Mouse (Mus musculus) CH12.LX (cell line): ENCODE measurements around the gene H2-M10.2. TPM values are rescaled to one million over a fixed set of nuclear protein-coding genes. Genes with fewer than 3 reads are reported as not detected.

Experiments used
- DNase-seq: peaks from one replicate; pipeline ENCODE4 v3.0.0-alpha.2; 2013; ENCODE audit errors: extremely low read depth
- H3K27ac ChIP-seq: 2 replicates; pipeline ENCODE4 v1.5.1; 2012; ENCODE audit warnings: low read depth, mild to moderate bottlenecking, control low read depth, moderate library complexity; ENCODE audit not compliant: insufficient read depth
- H3K27me3 ChIP-seq: replicated peaks from 2 replicates; pipeline ENCODE3; 2012; ENCODE audit warnings: inconsistent platforms
- H3K36me3 ChIP-seq, 2 experiments: replicated peaks in 1 of 2; 2 replicates each; pipeline versions ENCODE3 to v1.6.1; 2012; ENCODE audit warnings: inconsistent platforms in 1 of 2, low read length in 1 of 2, mild to moderate bottlenecking in 1 of 2, mixed read lengths in 1 of 2, moderate library complexity in 1 of 2; ENCODE audit not compliant: control insufficient read depth in 1 of 2, insufficient read depth in 1 of 2
- H3K4me1 ChIP-seq, 2 experiments: 2 replicates each; pipeline ENCODE4 v1.6.1; 2012; ENCODE audit warnings: inconsistent platforms in 1 of 2, moderate library complexity in 1 of 2; ENCODE audit not compliant: insufficient read depth in 2 of 2, control insufficient read depth in 1 of 2
- H3K4me2 ChIP-seq: 2 replicates; pipeline ENCODE4 v1.6.1; 2012; ENCODE audit warnings: low read depth, mild to moderate bottlenecking, control low read depth; ENCODE audit not compliant: poor library complexity, insufficient read depth, severe bottlenecking
- H3K4me3 ChIP-seq, 3 experiments: fragments of 150-350 bp in 1 of 3; sonication (generic) in 1 of 3; replicated peaks in 1 of 3; 2 replicates each; pipeline versions ENCODE3 to v1.5.1; 2011 to 2012; ENCODE audit warnings: low read depth in 2 of 3, low read length in 2 of 3, mild to moderate bottlenecking in 2 of 3, moderate library complexity in 2 of 3, control low read depth in 1 of 3, improper control_type of control experiment in 1 of 3, inconsistent platforms in 1 of 3, mixed read lengths in 1 of 3; ENCODE audit not compliant: poor library complexity in 1 of 3
- H3K79me2 ChIP-seq: replicated peaks from 2 replicates; pipeline ENCODE4 v1.6.1; 2012; ENCODE audit warnings: mild to moderate bottlenecking, moderate library complexity; ENCODE audit not compliant: control insufficient read depth, poor library complexity, insufficient read depth, severe bottlenecking; ENCODE audit errors: extremely low read depth
- H3K9ac ChIP-seq: 2 replicates; pipeline ENCODE4 v1.6.1; 2012; ENCODE audit warnings: low read depth, mild to moderate bottlenecking, control low read depth, moderate library complexity; ENCODE audit not compliant: insufficient read depth
- H3K9me3 ChIP-seq: replicated peaks from 2 replicates; pipeline ENCODE3; 2012; ENCODE audit warnings: low read length, inconsistent platforms, mixed read lengths
- BHLHE40 ChIP-seq: IDR thresholded peaks from 2 replicates; pipeline ENCODE4 v1.6.1; 2011; ENCODE audit warnings: mild to moderate bottlenecking, low read depth, low read length, improper control_type of control experiment
- CHD2 ChIP-seq: IDR thresholded peaks from 2 replicates; pipeline ENCODE4 v1.6.1; 2011; ENCODE audit warnings: low read length, improper control_type of control experiment
- CTCF ChIP-seq, 2 experiments: IDR thresholded peaks in 1 of 2; conservative IDR thresholded peaks in 1 of 2; 2 replicates each; pipeline ENCODE4 v1.5.1; 2011 to 2012; ENCODE audit warnings: low read depth in 2 of 2, low read length in 2 of 2, improper control_type of control experiment in 1 of 2, inconsistent platforms in 1 of 2, mild to moderate bottlenecking in 1 of 2, moderate library complexity in 1 of 2
- E2F4 ChIP-seq: IDR thresholded peaks from 2 replicates; pipeline ENCODE4 v1.6.1; 2011; ENCODE audit warnings: low read depth, low read length, improper control_type of control experiment; ENCODE audit not compliant: insufficient replicate concordance
- ELF1 ChIP-seq: IDR thresholded peaks from 2 replicates; pipeline ENCODE4 v1.6.1; 2014; ENCODE audit warnings: low read depth, mild to moderate bottlenecking, inconsistent platforms, low read length, improper control_type of control experiment
- EP300 ChIP-seq: IDR thresholded peaks from 2 replicates; pipeline ENCODE4 v1.6.1; 2011; ENCODE audit warnings: low read length, improper control_type of control experiment
- ETS1 ChIP-seq: conservative IDR thresholded peaks from 2 replicates; pipeline ENCODE4 v1.6.1; 2012; ENCODE audit warnings: low read depth, mild to moderate bottlenecking, inconsistent platforms, low read length, improper control_type of control experiment, moderate library complexity
- GABPA ChIP-seq: IDR thresholded peaks from 2 replicates; pipeline ENCODE4 v1.6.1; 2012; ENCODE audit warnings: low read depth, low read length, improper control_type of control experiment, inconsistent platforms; ENCODE audit not compliant: insufficient replicate concordance
- HCFC1 ChIP-seq: IDR thresholded peaks from 2 replicates; pipeline ENCODE4 v1.6.1; 2012; ENCODE audit warnings: low read depth, mild to moderate bottlenecking, inconsistent platforms, low read length, improper control_type of control experiment
- IRF4 ChIP-seq: IDR thresholded peaks from 2 replicates; pipeline ENCODE4 v1.6.1; 2014; ENCODE audit warnings: low read depth, mild to moderate bottlenecking, inconsistent platforms, low read length, improper control_type of control experiment
- JUN ChIP-seq: IDR thresholded peaks from 2 replicates; pipeline ENCODE4 v1.6.1; 2011; ENCODE audit warnings: low read depth, mild to moderate bottlenecking, low read length, improper control_type of control experiment, moderate library complexity; ENCODE audit not compliant: insufficient read depth
- JUND ChIP-seq: conservative IDR thresholded peaks from 2 replicates; pipeline ENCODE4 v1.6.1; 2011; ENCODE audit warnings: low read depth, low read length, improper control_type of control experiment
- KAT2A ChIP-seq: IDR thresholded peaks from 2 replicates; pipeline ENCODE4 v1.6.1; 2012; ENCODE audit warnings: low read length, improper control_type of control experiment, inconsistent platforms; ENCODE audit not compliant: insufficient replicate concordance
- MAFK ChIP-seq: IDR thresholded peaks from 2 replicates; pipeline ENCODE4 v1.6.1; 2011; ENCODE audit warnings: low read length, improper control_type of control experiment; ENCODE audit not compliant: insufficient replicate concordance
- MAX ChIP-seq: IDR thresholded peaks from 2 replicates; pipeline ENCODE4 v1.6.1; 2011; ENCODE audit warnings: low read length, improper control_type of control experiment
- MAZ ChIP-seq: IDR thresholded peaks from 2 replicates; pipeline ENCODE4 v1.6.1; 2012; ENCODE audit warnings: low read depth, mild to moderate bottlenecking, inconsistent platforms, low read length, improper control_type of control experiment, moderate library complexity
- MXI1 ChIP-seq: IDR thresholded peaks from 2 replicates; pipeline ENCODE4 v1.6.1; 2011; ENCODE audit warnings: mild to moderate bottlenecking, low read depth, low read length, improper control_type of control experiment
- NELFE ChIP-seq: IDR thresholded peaks from 2 replicates; pipeline ENCODE4 v1.6.1; 2011; ENCODE audit warnings: low read depth, low read length, improper control_type of control experiment
- POLR2A ChIP-seq: IDR thresholded peaks from 2 replicates; pipeline ENCODE4 v1.6.1; 2011; ENCODE audit warnings: low read depth, mild to moderate bottlenecking, improper control_type of control experiment, low read length
- RAD21 ChIP-seq: IDR thresholded peaks from 2 replicates; pipeline ENCODE4 v1.6.1; 2011; ENCODE audit warnings: low read depth, mild to moderate bottlenecking, low read length, improper control_type of control experiment, moderate library complexity
- SIN3A ChIP-seq: IDR thresholded peaks from 2 replicates; pipeline ENCODE4 v1.6.1; 2012; ENCODE audit warnings: low read length, improper control_type of control experiment, inconsistent platforms
- SMC3 ChIP-seq: IDR thresholded peaks from 2 replicates; pipeline ENCODE4 v1.6.1; 2011; ENCODE audit warnings: low read depth, low read length, improper control_type of control experiment
- TBP ChIP-seq: conservative IDR thresholded peaks from 2 replicates; pipeline ENCODE4 v1.6.1; 2011; ENCODE audit warnings: low read depth, low read length, improper control_type of control experiment
- TCF12 ChIP-seq: IDR thresholded peaks from 2 replicates; pipeline ENCODE4 v1.6.1; 2014; ENCODE audit warnings: low read depth, mild to moderate bottlenecking, inconsistent platforms, low read length, improper control_type of control experiment
- UBTF ChIP-seq: IDR thresholded peaks from 2 replicates; pipeline ENCODE4 v1.6.1; 2012; ENCODE audit warnings: low read depth, mild to moderate bottlenecking, inconsistent platforms, low read length, improper control_type of control experiment, moderate library complexity
- USF2 ChIP-seq: conservative IDR thresholded peaks from 2 replicates; pipeline ENCODE4 v1.6.1; 2011; ENCODE audit warnings: low read depth, low read length, improper control_type of control experiment
- ZC3H11A ChIP-seq: IDR thresholded peaks from 2 replicates; pipeline ENCODE4 v1.6.1; 2012; ENCODE audit warnings: low read depth, mild to moderate bottlenecking, inconsistent platforms, low read length, improper control_type of control experiment
- ZMIZ1 ChIP-seq: IDR thresholded peaks from 2 replicates; pipeline ENCODE4 v1.6.1; 2012; ENCODE audit warnings: low read depth, mild to moderate bottlenecking, inconsistent platforms, low read length, improper control_type of control experiment
- ZNF384 ChIP-seq: IDR thresholded peaks from 2 replicates; pipeline ENCODE4 v1.6.1; 2012; ENCODE audit warnings: low read depth, low read length, improper control_type of control experiment, inconsistent platforms
- dilution Hi-C: fragments of 300-500 bp; cut with MboI; formaldehyde crosslinking; loops from 2 replicates; pipeline ENCODE4 v1.14.3; 2020; ENCODE audit warnings: low sequenced_read_pairs; ENCODE audit not compliant: extremely low pct_unique_long_range_greater_than_20kb, extremely low pct_ligation_motif_present
- in situ Hi-C: fragments of 300-500 bp; cut with MboI; formaldehyde crosslinking; loops from 3 replicates; pipeline ENCODE4 v1.14.3; 2019; ENCODE audit warnings: low sequenced_read_pairs, low pct_ligation_motif_present, low pct_unique_long_range_greater_than_20kb, mixed read lengths
- polyA plus RNA-seq: library from polyadenylated mRNA; unstranded; fragments of >175 nt; gene quantifications from 2 replicates; pipeline ENCODE4 v1.2.1, GENCODE M21; 2012; ENCODE audit warnings: low read depth; ENCODE audit not compliant: insufficient read length
- total RNA-seq, 2 experiments: library from RNA; depleted of rRNA; stranded (reverse); fragments of 300-350 nt in 1 of 2; fragments of >200 nt in 1 of 2; gene quantifications; 2 replicates each; pipeline ENCODE4 v1.2.3; 2012 to 2014

Gene H2-M10.2
- total and polyA plus RNA-seq, 3 experiments = 6.0 TPM; not detected in 2

GRCm38 (mm10) chr17:36270956-36271585 is 15.2 kb downstream of the H2-M10.2 start:
- peak overlapping the region; percentile 93 for H3K4me2 ChIP-seq
- TF ChIP-seq MAZ (peak; percentile 93), POLR2A (peak; percentile 83), SMC3 (no peak), KAT2A (0 out of 2 replicates have a peak, but pooled peaks have one; percentile 31), HCFC1 (peak; percentile 67), UBTF (no peak), MAFK (no peak), SIN3A (peak; percentile 34; the same call in 1 of the 2 replicates), USF2 (no peak), MAX (peak; percentile 58), ELF1 (peak; percentile 87), IRF4 (no peak; the same call in 1 of the 2 replicates), RAD21 (no peak), ZMIZ1 (peak; percentile 78; the same call in 1 of the 2 replicates), MXI1 (peak; percentile 78), NELFE (peak; percentile 73; the same call in 1 of the 2 replicates), BHLHE40 (no peak)
- TF ChIP-seq, all 38 proteins: peak for 10
- Histone ChIP-seq H3K27me3 (no peaks in the 10 kb centered on the region), H3K36me3 (peaks cover 23 to 56% of the 10 kb centered on the region in 2 experiments), H3K9me3 (no peaks in the 10 kb centered on the region), H3K27ac (peak overlapping the region; percentile 82), H3K4me1 (peaks cover 3 to 50% of the 10 kb centered on the region in 2 experiments; a peak in 3 of 4 replicates), H3K79me2 (peaks cover 44% of the 10 kb centered on the region), H3K4me3 (peak overlapping the region; percentile 91 to 95 (median 95)), H3K9ac (peak overlapping the region; percentile 99)
- in situ Hi-C loops = no loop called here
- DNase-seq = peak; percentile 77
- dilution Hi-C loops = no loop called here

DNA sequence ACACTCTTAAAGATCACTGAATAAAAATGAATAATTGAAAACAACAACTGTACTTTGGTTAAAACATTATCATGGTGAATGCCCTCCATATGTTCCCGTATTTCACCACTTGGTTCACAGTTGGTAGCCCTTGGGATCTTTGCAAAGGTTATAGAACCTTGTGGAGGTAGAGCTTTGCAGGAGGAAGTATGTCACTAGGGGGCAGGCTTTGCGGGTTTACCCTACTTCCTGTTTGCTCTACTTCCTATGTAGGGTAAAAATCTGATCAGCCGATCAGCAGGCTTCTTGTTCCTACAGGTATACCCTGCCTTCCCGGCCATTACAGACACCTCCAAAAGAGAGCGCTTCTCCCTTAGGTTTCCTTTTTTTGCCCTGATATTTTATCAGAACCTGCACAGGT is 20.5 kb downstream of the H2-M10.2 start:
- Histone ChIP-seq H3K27me3 (no peaks in the 10 kb centered on the region), H3K36me3 (peaks cover 56 to 78% of the 10 kb centered on the region in 2 experiments), H3K27ac (no peak overlapping the region; the same call in 1 of the 2 replicates), H3K79me2 (peaks cover 7% of the 10 kb centered on the region), H3K9me3 (no peaks in the 10 kb centered on the region), H3K4me3 (peak overlapping the region in 2 of 3 experiments; percentile 24 to 46), H3K4me2 (peak overlapping the region; percentile 30; the same call in 1 of the 2 replicates), H3K9ac (no peak overlapping the region), H3K4me1 (peaks cover 3 to 41% of the 10 kb centered on the region in 2 experiments; a peak in 3 of 4 replicates)
- peak; percentile 77 for DNase-seq
- in situ Hi-C loops (no loop called here), dilution Hi-C loops (no loop called here)
- TF ChIP-seq E2F4 (no peak), UBTF (no peak), ETS1 (no peak), MXI1 (no peak), BHLHE40 (no peak), NELFE (no peak), CTCF (conservative IDR thresholded peaks at IDR 0.05 in 1 of 2, IDR thresholded peaks at IDR 0.05 in 1 of 2; ENCODE audit: low read depth in 2 of 2, low read length in 2 of 2) (peak; percentile 34 to 53; a peak in 3 of 4 replicates), JUND (no peak), CHD2 (no peak), ZC3H11A (no peak), MAX (no peak), IRF4 (no peak), TCF12 (no peak), GABPA (no peak), MAZ (no peak), KAT2A (no peak), EP300 (no peak), RAD21 (no peak), POLR2A (peak; percentile 38; the same call in 1 of the 2 replicates), USF2 (no peak), JUN (no peak), ZNF384 (no peak), TBP (no peak), ZMIZ1 (no peak), SMC3 (no peak)
